In genomic region chr6:88480421-88480820, GRCm38 (mm10) we compare ENCODE assay signal across 19 mouse cellular contexts.
"Had no signal": no experiment of that assay in that cellular context is flagged by ENCODE, and none has a peak within 500 bp of the region (broad histone marks: within the 10 kb centered on the region; RNA-seq: fewer than 3 reads in every experiment).

No protein-coding gene starts in this region.

- H3K4me1 ChIP-seq: midbrain, embryonic 10.5 days; midbrain, embryonic 12.5 days; neural tube, embryonic 15.5 days had no signal

- H3K4me3 ChIP-seq: midbrain, embryonic 10.5 days; midbrain, embryonic 12.5 days; myocyte; neural tube, embryonic 13.5 days; neural tube, embryonic 15.5 days had no signal

- H3K27me3 ChIP-seq: midbrain, embryonic 12.5 days; neural tube, embryonic 13.5 days; neural tube, embryonic 15.5 days had no signal

- ATAC-seq: midbrain, embryonic 16.5 days had no signal

- H3K27ac ChIP-seq: midbrain, embryonic 10.5 days; midbrain, embryonic 12.5 days; neural tube, embryonic 15.5 days had no signal

- DNase-seq: lung, adult 18-20 months; lung, embryonic 14.5 days; lung, postnatal 10 days; lung, postnatal 4 days; midbrain, embryonic 14.5 days; retina, postnatal 1 day; right cerebral cortex, adult 18-20 months; right cerebral cortex, postnatal 25 days; right cerebral cortex, postnatal 4 days; spleen, adult 18-20 months; thymus, adult 18-20 months; thymus, postnatal 14 days; thymus, postnatal 36 days had no signal

- H3K9me3 ChIP-seq: midbrain, embryonic 10.5 days; midbrain, embryonic 12.5 days; neural tube, embryonic 13.5 days; neural tube, embryonic 15.5 days had no signal
